Mouse (Mus musculus) left cerebral cortex, adult 11 months (tissue): ENCODE results near the gene Ccdc88b.

Experiments
- DNase-seq: peaks from one replicate; pipeline ENCODE4 v3.0.0; 2022; ENCODE audit warnings: low spot score

Ccdc88b gene

GRCm38 (mm10) chr19:6826601-6827000 is 31.4 kb downstream of the Ccdc88b start:
- no peak for DNase-seq

DNA sequence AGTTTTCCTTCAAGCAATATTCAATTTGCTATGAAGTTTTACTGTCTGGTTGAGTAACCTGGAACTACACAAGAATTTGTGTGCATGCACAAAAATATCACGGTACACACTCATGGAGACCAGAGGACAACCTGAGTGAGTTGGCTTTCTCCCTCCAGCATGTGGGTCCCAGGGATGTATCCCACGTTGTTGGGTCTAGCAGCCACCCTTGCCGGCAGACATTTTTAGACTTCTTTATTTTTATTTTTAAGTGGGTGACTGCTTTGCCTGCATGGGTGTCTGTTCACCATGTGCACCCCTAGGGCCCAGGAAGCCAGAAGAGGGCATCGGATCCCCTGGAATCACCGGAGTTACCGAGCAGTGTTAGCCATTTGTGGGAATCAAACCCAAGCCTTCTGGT is 32.6 kb downstream of the Ccdc88b start:
- DNase-seq = no peak

DNA sequence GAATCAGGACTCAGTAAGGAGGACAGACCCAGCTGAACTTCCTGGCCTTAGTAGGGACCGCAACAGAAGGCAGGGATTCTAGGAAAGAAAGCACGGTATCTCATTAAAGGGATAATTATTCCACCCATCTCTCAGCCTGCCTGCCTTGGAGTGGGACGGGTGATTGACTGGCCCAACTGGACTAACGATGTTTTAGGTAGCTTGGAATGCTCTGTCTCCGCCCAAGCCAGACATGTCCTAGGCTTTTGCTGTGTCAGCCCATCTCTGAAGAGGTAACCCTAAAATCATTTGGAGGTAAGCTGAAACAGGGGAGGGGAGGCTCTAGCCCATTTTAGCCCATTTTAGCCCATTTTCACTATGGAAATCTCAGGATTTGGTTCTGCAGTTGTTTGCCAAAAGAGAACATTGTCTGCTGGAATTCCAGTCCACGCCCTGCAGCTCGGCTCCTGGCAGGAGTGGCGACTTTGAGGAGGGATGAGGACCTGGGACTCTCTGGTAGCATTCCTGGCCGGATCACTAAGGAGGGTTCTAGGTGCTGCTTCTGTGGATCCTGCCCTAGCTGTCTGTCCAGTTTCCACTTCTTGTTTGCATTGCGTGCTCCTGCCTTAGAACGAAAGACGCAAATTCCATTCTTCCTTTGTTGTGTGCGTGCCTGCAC is 37.3 kb downstream of the Ccdc88b start:
- no peak for DNase-seq

DNA sequence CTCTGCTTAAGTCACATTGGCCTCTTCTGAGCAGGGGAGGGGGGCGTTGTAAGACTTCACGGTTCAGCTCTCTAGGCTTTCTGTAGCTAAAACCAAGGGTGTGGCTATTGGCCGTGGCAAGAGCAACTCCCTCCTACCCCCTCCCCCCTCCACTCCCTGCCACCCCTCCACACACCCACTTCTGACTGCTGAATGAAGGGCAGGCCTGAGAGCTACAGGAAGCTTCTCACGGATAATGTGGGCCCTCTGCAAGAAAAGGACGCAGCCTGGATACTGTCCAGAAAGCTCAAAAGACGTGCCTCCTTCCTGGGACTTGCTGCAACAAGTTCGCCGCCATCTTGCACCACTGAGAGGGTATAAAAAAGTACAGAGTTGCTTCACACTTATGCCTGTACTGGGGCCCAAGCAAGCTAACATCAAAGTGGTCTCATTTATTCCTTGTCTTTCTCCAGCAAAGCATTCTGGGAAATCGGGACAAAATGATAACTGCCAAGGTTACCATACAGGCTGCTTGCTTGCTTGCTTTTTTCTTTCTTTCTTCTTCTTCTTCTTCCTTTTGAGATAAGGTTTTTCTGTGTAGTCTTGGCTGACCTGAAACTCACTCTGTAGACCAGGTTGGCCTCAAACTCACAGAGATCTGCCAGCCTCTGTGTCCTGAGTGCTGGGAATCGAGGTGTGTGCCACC is 38.7 kb downstream of the Ccdc88b start:
- DNase-seq = no peak

- DNase-seq = no peak
Observed at GRCm38 (mm10) chr19:6814958-6815357, 43.1 kb downstream of the Ccdc88b start.

- no peak for DNase-seq
Observed at GRCm38 (mm10) chr19:6814366-6814765, 43.6 kb downstream of the Ccdc88b start.
